Mouse (Mus musculus): ENCODE results near the gene Msh5.

Gene Msh5

DNA sequence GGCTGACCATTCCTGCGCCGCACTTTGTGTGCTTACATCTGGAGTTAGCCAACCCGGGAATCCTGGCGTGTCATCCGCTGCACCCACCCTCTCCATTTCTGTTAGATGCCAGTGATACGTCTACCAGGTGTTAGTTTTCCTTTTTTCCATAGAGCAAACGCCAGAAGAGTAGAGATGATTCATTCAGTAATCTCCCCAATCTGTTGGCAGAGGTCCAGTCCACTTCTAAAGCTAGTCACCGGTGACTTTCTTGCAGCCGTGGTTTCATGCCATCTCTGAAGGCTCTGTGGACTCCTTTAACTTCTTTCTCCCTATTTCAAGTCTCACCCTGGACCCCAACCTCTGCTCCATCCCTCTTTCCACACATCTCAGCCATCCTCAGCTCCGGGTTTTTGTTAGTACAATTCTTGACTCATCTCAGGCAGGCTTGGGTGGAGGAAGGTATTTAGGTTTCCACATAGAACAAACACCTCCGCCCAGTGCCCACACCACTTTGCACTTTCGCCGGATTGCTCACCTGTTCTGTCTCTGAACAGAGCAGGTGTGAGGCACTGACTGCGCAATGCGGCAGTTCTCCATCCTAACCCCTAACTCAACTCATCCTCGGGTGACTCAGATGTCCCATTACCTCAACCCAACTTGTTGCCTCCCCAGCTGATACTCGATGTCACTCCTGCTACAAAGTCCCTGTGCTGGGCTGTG is 21.8 kb upstream of the Msh5 start:
- peak; percentile 55 for DNase-seq

DNA sequence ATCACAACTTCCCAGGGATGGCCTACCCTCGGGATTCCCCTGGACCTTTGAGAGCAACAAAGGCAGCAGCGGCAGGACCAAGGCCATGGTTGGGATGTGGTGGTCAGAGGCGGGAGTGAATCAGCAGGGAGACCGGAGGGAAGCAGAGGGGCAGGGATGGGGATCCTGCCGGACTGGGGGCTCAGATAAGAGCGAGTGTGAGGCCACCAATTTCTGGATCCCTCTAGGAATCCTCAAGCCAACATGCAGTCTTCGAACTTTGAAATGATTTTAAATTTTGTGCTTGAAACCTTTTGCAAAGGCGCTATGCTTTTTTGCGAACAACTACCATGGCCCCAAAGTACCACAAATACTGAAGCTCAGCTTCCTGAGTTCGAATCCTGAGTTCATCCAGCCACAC is 19.5 kb upstream of the Msh5 start, which contains the start of gene Mpig6b:
TSS of gene Mpig6b (minus strand) at position 101 of the 400 bp plus-strand sequence.
- DNase-seq: no peak

DNA sequence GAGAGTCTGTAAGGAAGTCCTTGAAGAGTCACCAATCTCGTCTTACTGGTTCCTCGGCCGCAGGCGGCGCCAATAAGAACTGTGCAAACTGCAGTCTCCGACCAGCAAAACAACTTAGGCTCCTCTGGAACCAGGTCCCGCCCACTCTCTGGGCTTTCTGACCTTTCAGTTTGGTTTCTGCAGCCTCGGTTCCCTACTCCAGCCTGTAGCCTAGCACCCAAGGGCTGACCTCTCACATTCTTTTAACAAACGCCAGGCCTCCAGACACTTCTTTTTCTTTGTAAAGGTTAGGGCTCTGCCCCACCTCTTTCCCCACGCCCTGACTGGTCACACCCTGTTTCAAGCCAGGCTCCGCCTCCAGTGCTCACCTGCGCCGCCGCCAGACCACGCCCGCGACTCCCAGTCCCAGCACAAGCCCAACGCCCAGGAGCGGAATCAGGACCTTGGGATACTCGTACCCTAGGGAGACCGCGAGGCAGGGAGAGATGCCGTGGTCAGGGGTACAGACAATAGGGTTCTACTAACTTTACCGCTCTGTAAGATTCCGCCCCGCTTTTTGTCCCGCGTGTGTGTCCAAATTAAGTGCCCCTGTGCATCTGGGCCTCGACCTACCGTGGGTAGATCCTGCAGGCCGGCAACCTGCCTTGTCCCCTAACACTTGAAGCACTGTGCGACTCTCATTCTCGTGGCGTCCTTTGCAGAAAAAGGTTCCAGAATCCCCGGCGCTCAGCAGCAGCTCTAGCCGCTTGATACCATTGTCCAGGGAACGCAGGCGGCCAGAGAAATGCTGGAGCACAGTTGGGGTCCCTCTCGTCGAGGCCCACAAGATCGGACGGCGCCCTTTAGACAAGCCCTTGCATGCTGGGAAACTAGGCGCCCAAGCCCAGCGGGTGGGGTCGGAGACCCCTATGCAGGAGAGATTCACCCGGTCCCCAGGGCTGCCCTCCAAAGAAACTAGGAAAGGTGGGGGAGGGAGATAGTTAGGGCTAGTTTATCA is 18.7 kb upstream of the Msh5 start, which contains the start of gene Ly6g6c:
TSS of gene Ly6g6c (plus strand) at position 438 of the 997 bp plus-strand sequence.
- peak; percentile 73 for DNase-seq

DNA sequence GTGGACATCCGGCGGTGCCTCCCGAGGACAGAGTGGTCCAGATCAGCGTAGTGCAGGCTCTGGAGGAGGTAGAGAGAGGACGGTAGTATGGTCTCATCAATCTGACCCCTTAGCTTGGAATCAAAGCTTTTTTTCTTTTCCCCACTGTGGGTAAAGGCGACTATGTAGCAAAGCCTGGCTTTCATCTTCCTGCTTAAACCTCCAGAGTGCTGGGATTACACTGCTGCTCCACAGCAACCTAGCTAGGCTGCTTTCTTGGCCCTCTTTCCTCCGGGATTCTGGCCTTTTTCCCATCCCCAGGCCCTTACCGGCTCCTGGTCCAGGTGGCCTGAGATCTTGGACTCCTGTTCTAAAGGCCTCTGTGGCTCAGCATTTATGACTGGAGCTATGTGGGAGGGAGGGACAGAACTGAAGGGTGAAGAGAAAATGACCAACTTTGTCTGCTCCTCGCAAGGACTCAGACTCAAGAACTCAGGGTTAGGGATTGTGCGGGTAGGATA is 17.9 kb upstream of the Msh5 start:
- peak; percentile 82 for DNase-seq

DNA sequence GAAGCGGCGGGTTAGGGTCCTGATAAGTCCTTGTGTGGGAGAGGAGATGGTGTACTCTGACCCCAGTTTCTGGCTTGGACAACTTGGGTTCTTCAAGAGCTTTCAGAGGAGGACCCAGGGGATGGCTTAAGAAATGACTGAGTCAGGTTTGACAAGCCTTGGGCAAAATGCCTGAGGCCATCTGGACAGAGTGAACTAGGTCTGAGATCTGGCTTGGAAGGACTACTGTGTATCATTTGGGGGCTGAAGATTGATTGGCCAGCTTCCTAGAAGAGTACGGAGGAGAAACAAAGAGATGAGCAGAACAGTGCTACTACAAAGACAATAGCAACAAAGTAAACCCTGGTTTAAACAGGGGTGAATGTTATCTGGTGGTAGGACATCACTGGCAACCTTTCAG is 16.9 kb upstream of the Msh5 start:
- peak; percentile 54 for DNase-seq

DNA sequence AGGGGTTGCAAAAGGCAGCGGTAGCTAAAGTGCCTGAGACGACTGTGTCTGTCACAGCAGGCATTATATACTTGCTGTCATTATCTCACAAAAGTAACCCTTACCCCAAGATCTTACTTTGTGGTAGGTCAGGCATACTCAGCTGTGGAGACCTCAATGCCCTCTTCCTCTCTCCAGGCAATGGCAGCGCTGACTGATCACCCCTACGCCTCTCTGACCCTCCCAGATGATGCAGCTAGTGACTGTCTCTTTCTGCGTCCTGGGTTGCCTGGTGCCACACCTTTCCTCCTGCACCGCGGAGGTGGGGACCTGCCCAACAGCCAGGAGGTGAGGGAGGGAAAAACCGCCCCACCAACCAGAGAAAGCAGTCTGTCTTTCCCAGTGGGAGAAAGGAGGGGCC is 14.8 kb upstream of the Msh5 start:
- DNase-seq: peak; percentile 40

DNA sequence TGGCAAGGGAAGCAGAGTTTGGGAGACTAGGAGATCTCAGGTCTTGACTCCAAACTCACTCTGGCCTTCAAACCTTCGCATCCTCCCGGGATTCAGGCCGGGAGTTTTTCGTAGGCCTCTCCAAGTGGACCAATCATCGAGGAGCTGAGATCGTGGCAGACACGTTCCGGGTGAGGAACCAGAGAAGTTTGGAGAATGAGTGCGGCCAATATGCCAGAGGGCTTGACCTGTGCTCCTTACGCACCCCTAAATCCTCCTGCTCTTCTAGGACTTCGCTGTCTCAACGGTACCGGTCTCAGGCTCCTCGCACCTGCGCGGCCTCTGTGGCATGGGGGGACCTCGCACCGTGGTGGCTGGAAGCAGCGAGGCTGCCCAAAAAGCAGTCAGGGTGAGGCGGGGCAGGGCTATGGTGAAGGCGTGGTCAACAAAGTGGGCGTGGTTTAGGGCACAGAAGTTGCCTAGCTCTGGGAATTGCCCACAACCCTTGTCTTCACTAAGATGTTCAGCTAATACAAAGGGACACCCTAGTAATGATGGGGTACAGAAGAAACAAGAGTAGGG is 14.3 kb upstream of the Msh5 start:
- peak; percentile 61 for DNase-seq

DNA sequence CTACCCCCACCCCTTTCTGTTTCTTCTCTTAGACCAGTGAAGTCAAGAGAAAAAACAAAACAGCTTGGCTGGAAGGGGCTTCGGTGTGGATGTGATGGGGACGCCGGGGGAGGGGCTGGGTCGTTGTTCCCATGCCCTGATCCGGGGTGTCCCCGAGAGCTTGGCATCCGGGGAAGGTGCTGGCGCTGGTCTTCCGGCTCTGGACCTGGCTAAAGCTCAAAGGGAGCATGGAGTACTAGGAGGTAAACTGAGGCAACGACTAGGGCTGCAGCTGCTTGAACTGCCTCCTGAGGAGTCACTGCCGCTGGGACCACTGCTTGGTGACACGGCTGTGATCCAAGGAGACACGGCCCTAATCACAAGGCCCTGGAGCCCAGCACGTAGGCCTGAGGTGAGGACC is 13.5 kb upstream of the Msh5 start:
- peak; percentile 65 for DNase-seq

DNA sequence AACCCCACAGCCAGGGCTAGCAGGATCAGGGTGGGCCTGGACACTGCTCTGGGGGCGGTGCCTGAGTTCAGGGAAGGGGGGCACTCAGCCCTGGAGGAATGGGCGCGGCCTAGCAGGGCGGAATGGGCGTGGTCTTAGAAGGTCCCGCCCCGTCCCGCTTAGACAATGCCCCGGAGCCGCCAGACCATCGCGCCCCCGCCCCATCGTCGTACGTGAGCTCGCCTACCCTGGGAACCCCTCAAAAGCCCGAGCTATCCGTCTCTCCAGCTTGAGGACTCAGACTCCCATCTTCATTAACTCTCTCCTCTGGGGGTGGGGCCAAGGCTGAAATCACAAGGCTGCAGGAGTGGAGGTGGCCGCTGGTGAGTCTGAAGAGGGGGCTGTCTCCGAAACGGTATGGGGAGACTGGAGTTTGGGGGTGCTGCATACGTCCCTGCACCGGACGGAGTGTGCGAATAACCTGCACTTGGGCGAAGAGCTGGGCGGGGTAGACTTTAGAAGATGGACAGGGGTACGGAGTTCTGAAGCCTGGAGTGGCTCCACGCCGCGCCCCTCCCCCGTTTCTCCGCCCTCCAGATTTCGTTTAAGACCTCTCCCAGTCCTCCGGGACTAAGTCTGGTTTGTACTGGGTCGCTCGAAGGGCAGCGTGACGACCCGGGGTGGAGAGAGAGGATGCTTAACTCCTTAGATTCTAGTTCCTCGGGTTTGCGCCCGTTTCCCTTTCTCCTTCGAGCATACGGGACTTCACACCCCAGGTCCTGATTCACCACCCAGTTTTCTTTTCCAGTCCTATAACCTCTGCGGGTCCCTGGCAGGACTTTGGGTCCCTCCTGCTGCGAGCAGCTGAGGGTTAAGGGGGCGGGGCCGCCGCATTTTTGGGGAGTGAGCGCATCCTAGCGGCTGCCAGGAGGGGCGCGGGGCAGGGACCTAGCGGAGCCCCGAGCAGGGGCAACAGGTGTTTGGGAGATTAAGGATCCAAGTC is 12.7 kb upstream of the Msh5 start, which contains the start of gene Ddah2:
TSS of gene Ddah2 (plus strand) at position 125 of the 982 bp plus-strand sequence.
- peak; percentile 84 for DNase-seq

DNA sequence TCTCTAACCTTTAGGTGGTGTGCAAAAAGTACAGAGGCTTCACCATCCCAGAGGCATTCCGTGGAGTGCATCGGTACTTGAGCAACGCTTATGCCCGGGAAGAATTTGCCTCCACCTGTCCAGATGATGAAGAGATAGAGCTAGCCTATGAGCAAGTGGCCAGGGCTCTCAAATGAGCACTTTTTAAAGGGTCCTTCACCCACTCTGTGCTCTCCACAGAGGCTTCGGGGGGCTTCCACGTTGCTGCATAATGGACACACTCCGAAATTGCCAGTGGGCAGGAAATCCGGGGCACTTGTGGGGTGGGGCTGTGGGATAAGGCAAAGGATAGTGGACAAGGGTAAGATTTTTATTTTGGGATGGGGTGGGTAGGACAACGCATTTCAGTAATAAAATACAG is 11.8 kb upstream of the Msh5 start:
- DNase-seq: peak; percentile 37

DNA sequence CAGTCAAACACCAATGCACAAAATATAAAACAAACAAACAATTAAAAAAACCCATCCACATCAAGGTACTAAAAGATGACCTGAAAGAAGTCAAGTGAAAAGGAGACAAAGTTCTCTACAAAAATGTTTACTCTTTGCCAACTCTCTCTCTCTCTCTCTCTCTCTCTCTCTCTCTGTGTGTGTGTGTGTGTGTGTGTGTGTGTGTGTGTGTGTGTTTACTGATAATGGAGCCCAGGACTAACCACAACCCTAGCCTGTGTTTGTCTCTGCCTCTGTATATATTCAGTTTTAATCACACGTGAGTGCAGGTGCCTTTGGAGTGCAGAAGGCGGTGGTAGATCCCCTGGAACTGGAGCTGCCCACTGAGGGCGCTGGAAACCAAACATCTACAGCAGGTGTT is 10.5 kb upstream of the Msh5 start:
- no peak for DNase-seq

DNA sequence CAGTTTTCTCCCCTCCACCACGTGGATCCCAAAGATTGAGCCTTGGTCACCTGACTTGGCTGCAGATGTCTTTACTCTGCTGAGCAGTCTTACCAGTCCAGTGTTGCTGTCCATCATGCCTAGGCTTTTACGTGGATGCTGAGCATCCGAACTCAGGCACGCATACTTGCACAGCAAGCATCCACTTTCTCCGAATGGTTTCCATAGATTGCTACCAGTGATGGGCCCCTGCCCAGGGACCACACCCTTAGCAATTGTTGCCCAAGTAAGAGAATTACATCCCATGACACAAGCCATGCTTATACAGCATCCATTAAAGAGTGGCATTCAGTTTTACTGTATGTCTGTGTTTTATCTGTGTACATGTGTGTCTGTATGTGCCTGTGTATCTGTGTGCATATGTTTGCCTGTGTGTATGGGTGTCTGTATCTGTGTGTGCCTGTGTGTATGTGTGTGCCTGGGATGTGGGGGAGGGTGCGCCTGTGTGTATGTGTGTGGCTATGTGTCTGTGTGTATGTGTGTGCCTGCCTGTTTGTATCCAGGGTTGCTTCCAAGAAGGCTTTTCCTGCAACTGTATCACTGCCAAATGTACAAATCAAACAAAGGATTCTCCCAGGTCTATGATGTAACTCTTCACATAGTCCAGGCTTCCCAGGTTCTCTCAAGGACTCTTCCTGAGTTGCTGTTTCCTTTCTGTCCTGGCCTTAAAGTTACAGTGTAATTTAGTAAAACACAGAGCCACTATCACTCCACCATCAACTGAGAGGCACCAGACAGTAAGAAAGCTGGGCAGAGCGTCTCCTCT is 9.3 kb upstream of the Msh5 start:
- DNase-seq: no peak

DNA sequence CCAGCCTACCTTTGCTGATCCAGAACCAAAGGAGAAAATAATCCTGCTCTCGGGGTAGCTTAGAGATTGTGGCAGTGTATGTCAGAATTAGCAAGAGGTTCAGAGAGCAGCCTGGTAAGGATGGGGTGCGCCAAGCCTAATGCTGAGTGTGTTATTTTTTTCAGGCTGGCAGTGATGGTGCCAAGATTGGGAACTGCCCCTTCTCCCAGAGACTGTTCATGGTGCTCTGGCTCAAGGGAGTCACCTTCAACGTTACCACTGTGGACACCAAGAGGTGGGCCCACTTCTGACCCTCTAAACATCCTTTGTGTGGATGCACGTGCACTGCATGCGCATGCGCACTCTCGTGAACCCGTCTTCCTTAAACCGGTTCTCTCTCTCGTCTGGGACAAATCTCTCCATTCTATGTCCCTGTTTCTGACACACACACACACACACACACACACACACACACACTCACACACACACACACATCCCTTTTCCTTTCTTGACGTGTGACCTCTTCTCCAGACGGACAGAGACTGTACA is 5.8 kb upstream of the Msh5 start:
- DNase-seq: peak; percentile 31

DNA sequence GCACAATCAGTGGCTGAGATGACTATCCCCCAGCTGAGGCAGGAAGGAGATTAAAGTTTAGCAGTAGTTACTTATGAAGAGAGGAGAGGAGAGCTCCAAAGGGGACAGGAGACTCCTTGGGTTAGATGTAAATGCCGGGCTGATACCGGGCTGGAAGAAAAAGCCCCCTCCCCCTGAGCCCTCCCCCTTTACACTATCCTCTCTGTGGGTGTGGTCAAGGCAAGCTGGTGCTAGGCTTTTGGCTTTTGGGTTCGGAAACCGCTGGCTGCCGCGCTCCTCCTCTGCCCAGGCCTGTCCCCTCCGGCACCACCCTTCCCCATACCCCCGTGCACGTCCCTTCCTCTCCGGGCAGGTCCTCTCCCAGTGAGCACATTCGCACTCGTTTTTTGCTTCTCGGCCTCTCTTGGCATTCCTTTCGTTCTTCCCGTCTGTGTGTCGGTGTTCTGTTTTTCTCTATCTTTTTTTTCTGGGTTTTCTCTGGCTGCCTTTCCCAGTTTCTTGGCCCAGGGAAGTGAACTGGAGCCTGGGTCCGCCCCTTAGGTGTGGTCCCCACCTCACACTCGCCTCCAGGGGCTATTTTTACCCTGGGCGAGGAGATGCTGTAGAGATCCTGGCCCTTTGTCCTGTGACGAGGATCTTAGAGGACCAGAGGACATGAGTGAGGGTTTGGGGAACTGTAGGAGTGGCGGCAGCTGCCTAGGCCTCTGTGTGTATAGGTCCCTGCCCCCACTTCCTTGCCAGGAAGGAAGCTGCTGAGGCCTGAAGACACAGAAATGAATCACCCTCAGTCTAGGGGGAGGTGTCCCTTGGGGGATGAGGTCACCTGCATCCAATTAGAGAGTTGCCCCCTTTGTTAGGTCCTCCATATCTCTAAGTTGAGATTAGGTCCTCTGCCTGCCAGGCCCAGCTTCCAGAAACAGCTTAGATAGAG is 4.9 kb upstream of the Msh5 start:
- peak; percentile 63 for DNase-seq

DNA sequence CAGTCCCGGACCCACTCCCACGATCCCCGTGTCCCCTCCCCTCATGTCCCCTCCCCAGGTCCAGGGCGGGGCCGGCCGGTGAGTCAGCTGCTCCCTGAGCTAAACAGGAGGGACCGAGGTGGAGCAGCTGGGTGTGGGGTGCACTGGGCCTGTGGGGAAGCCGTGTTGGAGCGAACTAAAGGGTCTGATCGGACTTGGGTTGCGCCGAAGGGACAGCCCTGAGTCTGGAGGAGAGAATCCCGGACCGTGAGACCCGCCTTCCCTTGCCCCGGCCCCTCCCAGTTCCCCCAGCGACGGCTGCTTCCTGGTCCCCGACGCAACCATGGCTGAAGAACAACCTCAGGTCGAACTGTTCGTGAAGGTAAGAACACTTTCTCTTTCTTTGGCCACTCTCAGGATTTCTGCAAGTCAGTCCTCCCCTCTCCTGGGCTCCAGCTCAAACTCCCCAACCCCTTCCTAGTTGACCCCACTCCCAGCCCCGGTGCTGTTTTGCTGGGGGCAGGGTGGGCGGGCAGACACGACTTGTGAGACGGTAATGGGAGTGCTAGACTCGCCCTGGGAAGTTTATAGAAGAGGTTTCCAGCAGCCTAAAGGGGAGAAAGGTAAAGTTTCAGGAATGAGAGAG is 3.7 kb upstream of the Msh5 start:
- DNase-seq: peak; percentile 49

DNA sequence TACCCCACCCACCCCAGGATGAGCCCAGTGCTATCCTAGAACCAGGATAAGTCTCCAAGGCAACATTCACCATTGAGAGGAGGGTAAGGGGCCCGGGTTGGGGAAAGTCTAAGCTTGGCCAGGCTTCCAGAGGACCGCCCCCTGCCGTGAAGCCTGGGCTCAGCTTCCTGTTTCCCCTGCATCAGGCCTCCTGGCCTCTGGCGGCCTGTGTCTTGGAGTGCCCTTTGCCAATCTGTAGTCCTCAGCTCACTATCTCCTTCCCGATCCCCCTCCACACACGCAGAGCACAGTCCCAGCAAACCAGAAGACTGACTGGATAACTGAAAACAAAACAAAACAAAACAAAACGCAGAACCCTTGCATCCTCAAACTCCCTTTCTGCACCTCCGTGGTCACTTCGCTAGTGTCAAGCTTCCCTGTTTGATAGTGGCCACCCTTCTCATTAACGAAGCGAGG is 3.0 kb upstream of the Msh5 start, which contains the start of gene Clic1:
TSS of gene Clic1 (plus strand) at position 406 of the 456 bp plus-strand sequence.
- peak; percentile 38 for DNase-seq

DNA sequence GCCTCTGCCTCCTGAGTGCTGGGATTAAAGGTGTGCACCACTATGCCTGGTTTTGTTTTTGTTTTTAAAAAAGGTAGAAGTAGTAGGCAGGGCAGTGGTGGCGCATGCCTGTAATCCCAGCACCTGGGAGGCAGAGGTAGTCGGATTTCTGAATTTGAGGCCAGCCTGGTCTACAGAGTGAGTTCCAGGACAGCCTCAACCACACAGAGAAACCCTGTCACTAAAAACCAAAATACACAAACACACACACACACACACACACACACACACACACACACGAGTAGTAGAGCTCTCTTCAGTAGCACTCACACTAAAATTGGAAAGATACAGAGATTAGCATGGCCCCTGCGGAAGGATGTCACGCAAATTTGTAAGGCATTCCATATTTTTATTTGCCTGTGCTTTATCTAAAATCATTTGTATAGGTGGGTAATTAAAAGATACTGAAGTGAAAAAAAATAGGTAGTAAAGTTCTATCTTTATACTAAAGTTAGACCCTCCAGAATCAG is 2.4 kb upstream of the Msh5 start:
- DNase-seq: no peak

DNA sequence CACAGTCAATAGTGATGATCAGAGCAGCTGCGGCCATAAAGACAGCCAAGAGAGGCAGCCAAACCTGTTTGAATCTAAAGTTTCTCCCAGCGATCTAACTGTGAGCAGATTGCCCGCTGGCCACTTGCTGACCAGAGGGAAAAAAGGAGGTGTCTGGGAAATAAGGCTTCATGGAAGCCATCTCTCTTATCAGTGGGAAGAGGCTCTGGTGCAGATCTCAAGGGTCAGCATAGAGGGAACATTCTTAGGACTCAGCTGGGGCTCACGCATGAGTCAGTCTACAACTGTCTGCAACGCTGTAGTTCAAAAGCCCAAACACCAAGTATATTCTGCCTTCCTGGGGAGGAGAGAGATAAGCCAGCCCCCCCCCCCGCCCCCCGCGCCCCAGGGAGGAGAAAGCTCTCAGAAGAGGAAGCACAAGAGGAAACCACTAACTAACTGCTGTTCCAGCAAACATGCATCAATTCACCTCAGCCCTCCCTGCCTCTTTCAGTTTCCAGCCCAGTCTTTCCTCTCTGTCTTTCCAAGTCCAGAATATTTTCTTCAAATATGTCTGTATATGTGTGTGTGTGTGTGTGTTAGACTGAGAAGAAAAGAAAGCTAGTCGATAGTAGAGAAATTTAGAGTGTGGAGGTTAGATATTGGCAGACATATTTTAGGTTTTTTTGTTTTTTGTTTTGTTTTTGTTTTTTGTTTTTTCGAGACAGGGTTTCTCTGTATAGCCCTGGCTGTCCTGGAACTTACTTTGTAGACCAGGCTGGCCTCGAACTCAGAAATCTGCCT is 1.8 kb upstream of the Msh5 start:
- no peak for DNase-seq

All from cerebellum, adult 11-12 months (tissue).